Mouse (Mus musculus) cerebellum, postnatal 36 days (tissue): ENCODE measurements at regions not wholly inside any gene's neighbourhood (a gene's known extent, or its start where the extent isn't known, plus 50 kb on each side); places are given as distances from the start of the nearest gene placed in this dataset.

Experiments used
- DNase-seq, 2 experiments: peaks; one replicate each; pipeline ENCODE4 v3.0.0; 2021 to 2022; ENCODE audit warnings: mixed read lengths in 2 of 2

GRCm38 (mm10) chr2:139147004-139147403 is 346.7 kb upstream of the Sptlc3 start:
- DNase-seq, result no peak

GRCm38 (mm10) chr2:139179641-139180040 is 314.1 kb upstream of the Sptlc3 start:
- peak; percentile 21 to 31 for DNase-seq

- peak; percentile 9 to 42 for DNase-seq
Measured at GRCm38 (mm10) chr2:139198281-139198680, 295.4 kb upstream of the Sptlc3 start.

- DNase-seq, result no peak
Measured at GRCm38 (mm10) chr2:139207649-139208048, 286.1 kb upstream of the Sptlc3 start.

GRCm38 (mm10) chr2:139220757-139221400 is 272.8 kb upstream of the Sptlc3 start:
- no peak for DNase-seq

DNA sequence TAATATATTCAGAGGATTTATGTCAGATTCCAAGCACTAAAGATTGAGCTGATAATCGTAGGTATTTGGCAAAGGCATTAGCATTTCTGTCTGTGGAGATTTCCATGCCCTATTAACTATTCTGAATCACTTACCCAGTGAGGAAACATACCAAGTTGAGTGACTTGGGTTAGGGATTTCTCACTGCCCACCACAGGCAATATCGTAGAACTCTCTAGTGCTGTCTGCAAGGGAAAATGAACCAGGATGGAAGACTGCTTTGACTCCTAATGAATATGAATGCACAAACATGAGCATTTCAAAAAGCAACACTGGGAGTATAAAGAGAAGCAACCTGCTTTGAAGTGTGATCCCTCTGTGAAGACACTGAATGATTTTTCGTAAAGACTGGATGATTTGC is 263.3 kb upstream of the Sptlc3 start:
- no peak for DNase-seq

DNA sequence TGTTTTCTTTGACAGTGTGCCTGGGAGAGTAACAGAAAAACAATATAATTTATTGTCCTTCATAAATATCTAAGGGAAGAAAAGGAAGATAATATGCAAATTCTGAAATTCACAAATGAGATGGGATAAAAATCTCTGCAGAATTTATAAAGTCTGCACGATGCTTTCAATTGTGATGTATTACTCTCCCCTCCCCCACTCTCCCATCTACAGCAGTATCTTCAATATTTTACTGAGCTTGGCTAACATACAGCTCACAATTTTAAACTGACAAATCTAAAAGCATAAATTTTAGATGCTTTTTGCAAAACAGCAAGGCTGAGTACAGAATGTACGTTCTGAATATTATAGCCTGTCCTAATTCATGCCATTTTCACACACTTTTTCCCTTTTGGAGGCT is 243.6 kb upstream of the Sptlc3 start:
- DNase-seq, result no peak

GRCm38 (mm10) chr2:139267119-139267518 is 226.6 kb upstream of the Sptlc3 start:
- DNase-seq, result no peak

- peak; percentile 67 to 85 for DNase-seq
Measured at GRCm38 (mm10) chr2:139276581-139276980, 217.1 kb upstream of the Sptlc3 start.

GRCm38 (mm10) chr2:139277571-139277970 is 216.1 kb upstream of the Sptlc3 start:
- DNase-seq, result peak; percentile 87 to 90

DNA sequence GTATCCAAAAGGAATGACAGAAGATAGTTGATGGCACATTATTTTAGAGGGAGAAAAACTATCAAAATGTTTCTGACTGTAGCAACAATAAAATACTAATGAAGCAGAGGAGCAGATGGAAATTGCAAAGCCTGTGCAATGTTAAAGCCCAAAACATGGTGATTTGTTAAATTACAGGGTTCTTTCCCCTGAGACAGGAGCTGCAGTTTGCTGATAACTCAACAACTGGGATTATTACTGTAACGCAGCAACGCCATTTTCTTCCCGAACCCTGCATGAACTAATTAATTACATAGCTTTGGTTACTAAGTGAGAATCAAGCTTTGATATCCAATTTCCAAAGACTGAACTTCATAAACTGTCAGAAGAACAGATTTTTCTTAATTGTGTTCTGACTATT is 212.7 kb upstream of the Sptlc3 start:
- DNase-seq, result no peak

GRCm38 (mm10) chr2:139284315-139284714 is 209.4 kb upstream of the Sptlc3 start:
- DNase-seq, result no peak

GRCm38 (mm10) chr2:139286446-139286845 is 207.3 kb upstream of the Sptlc3 start:
- DNase-seq, result no peak

DNA sequence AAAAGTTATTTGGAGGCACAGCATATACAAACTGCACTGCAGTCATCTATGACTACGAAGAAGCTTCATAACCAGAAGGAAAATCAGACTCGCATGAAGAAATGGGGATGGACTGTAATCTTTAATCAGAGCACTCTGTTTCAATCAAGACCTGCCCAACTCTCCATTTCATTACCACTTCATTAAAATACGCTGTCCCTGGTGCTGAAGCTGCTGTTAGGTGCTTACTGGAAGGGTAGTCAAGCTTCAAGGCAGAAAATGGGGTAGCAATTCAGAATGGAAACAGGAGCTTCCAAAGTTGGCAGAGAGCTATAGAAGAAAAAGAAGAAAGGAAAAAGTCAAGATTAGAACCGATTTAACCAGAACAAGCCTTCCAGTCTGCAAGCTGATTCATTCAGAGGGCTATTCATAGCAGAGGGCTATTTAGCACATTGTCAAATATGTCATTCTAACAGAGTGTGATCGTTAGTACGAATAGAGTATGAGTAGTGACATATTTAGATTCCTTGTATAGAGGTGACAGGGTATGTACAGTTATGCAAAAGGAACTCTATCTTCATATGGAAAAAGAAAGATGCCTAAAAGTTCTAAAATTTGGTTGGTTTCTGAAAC is 195.1 kb upstream of the Sptlc3 start:
- no peak for DNase-seq

GRCm38 (mm10) chr2:139311401-139311812 is 182.3 kb upstream of the Sptlc3 start:
- peak; percentile 80 to 83 for DNase-seq

GRCm38 (mm10) chr2:139312053-139312452 is 181.7 kb upstream of the Sptlc3 start:
- DNase-seq, result peak in 1 of 2 experiments; percentile 29

DNA sequence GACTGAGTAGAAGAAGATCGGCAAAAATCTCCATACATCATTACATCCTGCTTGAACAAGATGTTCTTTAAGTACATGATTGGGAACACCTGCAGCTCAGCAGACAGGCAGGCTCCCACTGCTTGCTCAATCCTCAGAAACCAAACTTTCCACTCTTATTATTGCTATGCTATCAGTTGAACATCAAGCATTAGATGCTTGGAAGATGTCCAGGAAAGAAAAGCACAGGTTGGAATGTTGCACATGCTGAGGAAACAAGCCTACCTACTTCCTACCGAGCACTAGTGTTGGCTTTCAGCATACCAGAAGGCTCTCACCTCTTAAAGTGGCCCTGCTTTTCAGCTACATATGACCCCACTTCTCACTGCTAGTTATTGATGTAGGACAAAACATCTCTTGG is 171.2 kb upstream of the Sptlc3 start:
- no peak for DNase-seq

DNA sequence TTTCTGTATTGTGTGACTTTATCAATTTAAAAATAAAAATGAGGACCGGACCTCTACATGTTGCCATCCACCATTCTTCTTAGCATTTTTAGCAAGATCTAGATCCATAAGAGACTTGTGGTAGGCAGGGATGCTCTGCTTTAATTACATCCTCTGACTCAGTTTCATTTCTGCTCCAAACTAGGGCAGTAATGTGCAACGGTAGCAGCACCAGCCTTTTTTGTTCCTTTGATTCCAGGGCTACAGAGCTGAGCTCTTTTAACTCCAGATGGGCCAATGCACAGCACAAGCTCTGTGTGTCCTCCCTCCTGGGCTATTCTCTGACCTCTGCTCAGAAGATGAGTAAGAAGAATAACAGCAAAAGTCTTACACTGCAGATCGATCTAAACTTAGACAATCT is 168.2 kb upstream of the Sptlc3 start:
- no peak for DNase-seq

GRCm38 (mm10) chr2:139334681-139335080 is 159.0 kb upstream of the Sptlc3 start:
- no peak for DNase-seq

DNA sequence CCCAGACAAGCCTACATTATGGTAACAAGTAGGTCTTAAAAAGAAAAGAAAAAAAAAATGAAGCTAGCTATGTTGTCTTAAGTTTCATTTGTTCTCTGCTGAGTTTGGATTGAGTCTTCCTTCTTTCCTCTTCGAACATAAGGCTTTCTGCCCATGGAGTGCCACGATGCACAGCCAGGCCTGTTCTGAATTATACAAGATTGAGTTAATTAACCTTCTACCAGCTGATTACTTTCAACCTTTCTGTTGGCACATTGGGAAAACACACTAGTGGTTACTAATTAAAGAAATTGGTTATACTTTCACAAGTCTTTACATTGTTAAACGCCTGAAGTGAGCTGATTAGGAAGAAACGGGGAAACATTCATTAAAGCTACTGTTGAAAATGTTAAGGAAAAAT is 155.5 kb upstream of the Sptlc3 start:
- DNase-seq, result no peak

DNA sequence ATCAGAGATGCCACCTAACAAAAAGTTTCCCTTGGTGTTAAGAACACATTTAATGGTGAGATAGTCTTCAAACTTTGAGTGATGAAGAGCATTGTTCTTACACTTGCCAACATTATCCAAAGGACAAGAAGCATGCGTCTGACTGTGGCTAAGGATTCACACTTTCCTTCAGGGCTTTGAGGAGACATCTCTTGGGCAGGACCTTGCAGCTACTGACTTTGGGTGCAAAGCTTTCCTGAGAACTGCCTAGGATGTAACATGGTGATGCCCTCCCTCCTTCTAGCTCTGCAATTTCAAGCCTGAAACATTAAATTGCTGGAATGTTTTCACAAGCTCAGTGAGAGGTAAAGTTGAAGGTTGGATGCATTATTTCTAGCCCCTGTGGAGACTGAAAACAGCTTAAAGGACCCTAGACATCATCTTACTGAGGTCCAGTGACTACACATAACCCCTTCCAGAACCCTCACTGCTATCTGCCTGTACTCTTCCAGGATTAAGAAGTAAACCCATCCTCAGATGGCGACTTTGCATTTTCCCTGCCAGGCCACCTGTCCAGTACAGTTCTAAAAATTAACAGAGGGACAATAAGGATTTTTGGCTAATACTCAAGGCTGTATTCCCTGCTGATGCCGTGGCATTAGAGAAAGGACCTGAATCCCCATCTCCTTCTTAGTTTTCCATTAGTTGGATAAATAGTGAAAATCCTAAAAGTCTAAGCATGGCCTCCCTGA is 137.3 kb upstream of the Sptlc3 start:
- peak; percentile 67 to 77 for DNase-seq

DNA sequence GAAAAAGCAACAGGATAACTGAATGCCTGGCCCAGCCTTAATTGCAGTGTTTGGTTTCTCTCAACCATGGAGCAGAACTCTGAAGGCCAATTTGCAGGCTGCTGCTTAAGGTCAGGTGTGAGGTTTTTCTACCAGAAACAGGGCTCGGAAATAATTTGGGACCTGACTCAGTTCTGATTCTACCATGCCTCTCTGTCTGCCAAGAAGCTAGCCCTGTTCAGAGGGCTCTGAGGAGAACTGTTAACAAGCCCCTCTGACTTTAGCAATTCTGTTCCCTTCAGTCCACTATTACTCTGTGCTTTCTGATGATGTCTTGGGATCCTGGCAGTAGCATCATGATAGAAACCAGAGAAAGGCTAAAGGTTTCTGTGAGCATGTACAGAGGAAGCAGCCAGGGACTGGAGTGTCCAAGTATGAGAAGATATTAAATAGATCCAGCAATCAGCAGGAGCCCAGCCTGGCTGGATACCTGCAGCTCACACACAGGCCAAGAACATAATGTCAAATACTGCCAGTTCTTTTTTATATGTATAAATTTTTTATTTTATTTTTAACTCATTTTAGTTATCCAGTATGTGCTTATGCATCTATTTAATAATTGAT is 131.4 kb upstream of the Sptlc3 start:
- DNase-seq, result peak; percentile 42 to 64

DNA sequence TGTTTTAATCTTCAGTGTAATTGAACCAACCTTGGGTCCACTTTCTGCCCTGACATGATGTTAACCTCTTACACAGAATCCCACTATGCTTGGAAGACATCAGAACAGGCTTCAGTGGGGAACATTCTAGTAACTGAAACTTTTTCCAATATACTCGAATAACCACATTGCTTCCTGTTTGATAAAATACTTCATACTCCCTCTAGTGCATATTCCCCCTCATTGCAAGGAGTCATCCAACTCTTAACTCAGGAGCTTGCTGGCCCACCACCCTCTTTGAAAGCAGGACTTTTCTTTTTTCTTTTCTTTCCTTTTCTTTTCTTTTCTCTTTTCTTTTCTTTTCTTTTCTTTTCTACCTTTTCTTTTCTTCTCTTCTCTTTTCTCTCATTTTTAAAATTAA is 123.6 kb upstream of the Sptlc3 start:
- no peak for DNase-seq

DNA sequence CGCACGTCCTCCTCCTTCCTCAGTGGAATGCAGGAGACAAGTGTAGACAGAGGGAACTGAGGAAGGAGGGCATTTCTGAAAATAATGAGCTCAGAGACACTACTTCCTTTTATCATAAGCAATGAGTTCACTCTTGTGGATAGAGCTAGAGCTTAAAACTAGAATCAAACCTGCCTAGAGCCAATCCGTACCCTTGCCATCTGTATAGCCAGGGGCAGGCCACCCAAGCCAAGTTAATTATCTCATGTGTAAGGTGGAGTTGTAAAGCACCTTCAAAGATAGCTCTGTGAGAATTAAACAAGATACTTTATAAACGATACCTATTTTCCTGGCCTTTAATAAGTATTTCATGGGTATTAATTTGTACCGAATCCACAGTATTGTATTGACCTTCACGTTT is 113.4 kb upstream of the Sptlc3 start:
- no peak for DNase-seq
